Mouse (Mus musculus) heart, adult 2 months (tissue): ENCODE data around the gene Kcnma1.

Source experiments
- CTCF ChIP-seq: fragments of 200-600 bp; IDR thresholded peaks from 2 replicates; pipeline ENCODE4 v1.8.1; 2022; ENCODE audit warnings: antibody characterized with exemption, mild to moderate bottlenecking, moderate library complexity
- POLR2A ChIP-seq: fragments of 200-500 bp; IDR thresholded peaks from 2 replicates; pipeline ENCODE4 v1.6.1; 2011; ENCODE audit warnings: mild to moderate bottlenecking, low read depth, low read length, control low read depth; ENCODE audit not compliant: insufficient read depth

GRCm38 (mm10) chr14:23831284-23831683 lies 183.0 kb downstream of the Kcnma1 start:
- no peak for TF ChIP-seq CTCF
- no peak for TF ChIP-seq POLR2A
